Mouse (Mus musculus) embryonic facial prominence, embryonic 13.5 days (tissue): Measurements from ENCODE around the gene Ormdl1. TPM values are rescaled to one million over a fixed set of nuclear protein-coding genes. Genes with fewer than 3 reads are reported as not detected.
"Not testable (repeated sequence)": the region's sequence is repeated elsewhere in the genome, so short reads cannot be mapped to it uniquely, and the experiment has no call there.

Experiments used
- ATAC-seq: fragments of 200-750 bp; cut with Nextera tagmentation; 2 replicates; pipeline ENCODE4 v1.8.0; 2017; ENCODE audit warnings: low read depth; ENCODE audit not compliant: insufficient number of reproducible peaks, insufficient read depth, low FRiP score, low TSS enrichment
- H3K27ac ChIP-seq: fragments of 300-500 bp; sonication (generic); 2 replicates; pipeline ENCODE4 v1.5.1; 2015; ENCODE audit warnings: moderate library complexity, mild to moderate bottlenecking, inconsistent platforms
- H3K27me3 ChIP-seq: fragments of 300-500 bp; sonication (generic); 2 replicates; pipeline ENCODE4 v1.6.1; 2015; ENCODE audit warnings: mild to moderate bottlenecking, inconsistent platforms
- H3K36me3 ChIP-seq: fragments of 300-500 bp; sonication (generic); 2 replicates; pipeline ENCODE4 v1.6.1; 2015; ENCODE audit warnings: mild to moderate bottlenecking, inconsistent platforms
- H3K4me1 ChIP-seq: fragments of 300-500 bp; sonication (generic); 2 replicates; pipeline ENCODE4 v1.6.1; 2015; ENCODE audit warnings: inconsistent platforms
- H3K4me2 ChIP-seq: fragments of 300-500 bp; sonication (generic); 2 replicates; pipeline ENCODE4 v1.6.1; 2015; ENCODE audit warnings: moderate library complexity, mild to moderate bottlenecking, inconsistent platforms
- H3K4me3 ChIP-seq: fragments of 300-500 bp; sonication (generic); 2 replicates; pipeline ENCODE4 v1.5.1; 2015; ENCODE audit warnings: mild to moderate bottlenecking, inconsistent platforms
- H3K9ac ChIP-seq: fragments of 300-500 bp; sonication (generic); 2 replicates; pipeline ENCODE4 v1.6.1; 2015; ENCODE audit warnings: mild to moderate bottlenecking, inconsistent platforms
- H3K9me3 ChIP-seq: fragments of 300-500 bp; sonication (generic); 2 replicates; pipeline ENCODE4 v1.6.1; 2016; ENCODE audit warnings: inconsistent platforms
- WGBS: fragments of 180-500 bp; shearing (Covaris S2); methylation state at CpG from one replicate; pipeline ENCODE4 v1.1.7; 2015; ENCODE audit warnings: mixed read lengths; 5-methylcytosine and 5-hydroxymethylcytosine counted together
- polyA plus RNA-seq: library from polyadenylated mRNA; unstranded; fragments of >200 nt; fragmentation: Nextera tagmentation; extraction: Ambion mirVana; gene quantifications from 2 replicates; pipeline ENCODE4 v1.2.1, GENCODE M21; 2015

The Ormdl1 gene
- 36.3 and 37.0 TPM in 2 replicates for polyA plus RNA-seq

DNA sequence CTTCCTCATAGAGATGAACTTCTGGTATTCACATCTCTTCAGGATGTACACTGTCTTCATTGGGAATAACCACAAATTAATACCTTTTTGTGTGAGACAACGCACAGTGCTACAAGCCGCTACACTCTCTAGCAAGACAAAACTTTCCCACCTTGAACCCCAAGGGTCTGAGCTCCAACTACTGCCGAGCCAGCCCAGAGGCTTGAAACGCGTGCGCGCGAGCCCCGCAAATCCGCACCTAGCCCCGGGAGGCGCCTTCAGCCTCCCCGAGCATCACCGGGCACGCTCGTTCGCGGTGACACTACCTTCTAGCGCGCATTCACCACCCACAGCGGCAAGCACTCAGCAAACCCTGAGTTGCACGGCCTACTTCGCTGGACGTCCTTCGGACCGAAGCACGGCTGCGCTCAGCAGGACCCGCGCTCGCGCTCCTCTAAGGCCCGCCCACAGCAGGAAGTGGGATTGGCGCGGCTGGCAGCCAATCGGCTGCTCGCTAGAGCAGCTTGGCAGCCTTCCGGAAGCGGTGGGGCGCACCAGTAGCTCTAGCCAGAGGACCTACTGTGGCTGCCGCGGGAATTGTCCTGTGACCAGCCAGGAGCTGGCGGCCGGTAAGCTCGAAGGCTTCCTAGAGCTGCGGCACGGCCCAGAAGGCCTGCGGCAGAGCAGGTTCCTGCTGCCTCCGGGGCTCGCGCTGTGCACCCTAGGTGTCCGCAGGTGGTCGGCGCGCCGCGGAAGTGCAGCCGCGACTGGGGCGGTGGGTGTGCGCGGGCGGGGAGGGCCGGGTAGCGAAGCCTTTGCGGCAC is at the start of gene Ormdl1, which contains the start of the genes Pms1 and Gm28778:
TSS of gene Ormdl1 (plus strand) at position 515 of the 803 bp plus-strand sequence.
TSS of gene Pms1 (minus strand) at position 438 of the 803 bp plus-strand sequence.
TSS of gene Gm28778 (plus strand) at position 531 of the 803 bp plus-strand sequence.
- H3K9ac ChIP-seq, result peak within 1 kb of the TSS; percentile 87
- H3K4me2 ChIP-seq, result peak within 1 kb of the TSS; percentile 70
- no peaks in the 10 kb centered on the region for H3K9me3 ChIP-seq
- H3K4me1 ChIP-seq, result peaks cover 6% of the 10 kb centered on the region; the same call in 1 of the 2 replicates
- under 1% methylated on average over 65 of the region's 66 CpGs for WGBS
- H3K4me3 ChIP-seq, result peak within 1 kb of the TSS; percentile 88
- H3K27me3 ChIP-seq, result no peaks in the 10 kb centered on the region
- ATAC-seq, result peak; percentile 100
- H3K27ac ChIP-seq, result peak within 1 kb of the TSS; percentile 83
- H3K36me3 ChIP-seq, result no peaks in the 10 kb centered on the region

DNA sequence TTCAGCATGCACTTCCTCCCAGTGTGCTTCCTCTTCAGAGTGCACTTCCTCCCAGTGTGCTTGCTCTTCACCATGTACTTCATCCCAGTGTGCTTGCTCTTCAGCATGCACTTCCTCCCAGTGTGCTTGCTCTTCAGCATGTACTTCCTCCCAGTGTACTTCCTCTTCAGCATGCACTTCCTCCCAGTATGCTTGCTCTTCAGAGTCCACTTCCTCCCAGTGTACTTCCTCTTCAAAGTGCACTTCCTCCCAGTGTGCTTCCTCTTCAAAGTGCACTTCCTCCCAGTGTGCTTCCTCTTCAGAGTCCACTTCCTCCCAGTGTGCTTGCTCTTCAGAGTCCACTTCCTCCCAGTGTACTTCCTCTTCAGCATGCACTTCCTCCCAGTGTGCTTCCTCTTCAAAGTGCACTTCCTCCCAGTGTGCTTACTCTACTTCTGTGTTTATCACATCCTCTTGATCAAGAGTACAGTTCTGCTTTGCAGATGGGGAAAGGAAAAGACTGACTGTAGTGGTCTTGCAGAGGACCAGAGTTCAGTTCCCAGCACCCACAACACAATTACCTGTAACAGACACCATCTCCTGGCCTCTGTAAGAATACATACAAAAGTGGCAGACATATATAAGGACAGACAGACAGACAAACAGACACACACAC is 31.8 kb upstream of the Ormdl1 start:
- H3K4me2 ChIP-seq, H3K27me3 ChIP-seq, H3K9me3 ChIP-seq, H3K9ac ChIP-seq, H3K27ac ChIP-seq, H3K4me1 ChIP-seq, H3K4me3 ChIP-seq, ATAC-seq: not testable (repeated sequence)
- peaks cover 15% of the 10 kb centered on the region for H3K36me3 ChIP-seq

- no peak overlapping the region for H3K27ac ChIP-seq
- no peak overlapping the region for H3K4me3 ChIP-seq
- H3K36me3 ChIP-seq, result peaks cover 10% of the 10 kb centered on the region
- H3K27me3 ChIP-seq, result no peaks in the 10 kb centered on the region
- ATAC-seq, result no peak
- no peak overlapping the region for H3K4me2 ChIP-seq
- 91% methylated on average over 3 of the region's 3 CpGs for WGBS
- no peaks in the 10 kb centered on the region for H3K4me1 ChIP-seq
- H3K9ac ChIP-seq, result no peak overlapping the region
- no peaks in the 10 kb centered on the region for H3K9me3 ChIP-seq
Observed at GRCm38 (mm10) chr1:53269901-53270300, 27.0 kb upstream of the Ormdl1 start.

GRCm38 (mm10) chr1:53272646-53273045 is 24.2 kb upstream of the Ormdl1 start:
- Histone ChIP-seq H3K4me2 (no peak overlapping the region), H3K27ac (no peak overlapping the region), H3K9me3 (no peaks in the 10 kb centered on the region), H3K4me3 (no peak overlapping the region), H3K27me3 (no peaks in the 10 kb centered on the region), H3K9ac (no peak overlapping the region), H3K36me3 (0 out of 2 replicates have a peak, but pooled peaks cover 2% of the 10 kb centered on the region), H3K4me1 (no peaks in the 10 kb centered on the region)
- ATAC-seq, result no peak

- Histone ChIP-seq H3K4me3 (no peak overlapping the region), H3K4me1 (no peaks in the 10 kb centered on the region; the same call in 1 of the 2 replicates), H3K27me3 (no peaks in the 10 kb centered on the region), H3K27ac (no peak overlapping the region), H3K36me3 (0 out of 2 replicates have a peak, but pooled peaks cover 4% of the 10 kb centered on the region), H3K9ac (no peak overlapping the region), H3K4me2 (no peak overlapping the region), H3K9me3 (no peaks in the 10 kb centered on the region)
- WGBS, result 79% methylated on average over 3 of the region's 3 CpGs
- no peak for ATAC-seq
Observed at GRCm38 (mm10) chr1:53291197-53291596, 5.7 kb upstream of the Ormdl1 start.

GRCm38 (mm10) chr1:53300506-53300905 is 3.6 kb downstream of the Ormdl1 start:
- Histone ChIP-seq H3K27ac (no peak overlapping the region), H3K9ac (no peak overlapping the region), H3K27me3 (no peaks in the 10 kb centered on the region), H3K9me3 (no peaks in the 10 kb centered on the region), H3K4me1 (peaks cover 6% of the 10 kb centered on the region; the same call in 1 of the 2 replicates), H3K36me3 (no peaks in the 10 kb centered on the region), H3K4me2 (no peak overlapping the region), H3K4me3 (no peak overlapping the region)
- WGBS, result 75% methylated on average over 4 of the region's 4 CpGs
- no peak for ATAC-seq

DNA sequence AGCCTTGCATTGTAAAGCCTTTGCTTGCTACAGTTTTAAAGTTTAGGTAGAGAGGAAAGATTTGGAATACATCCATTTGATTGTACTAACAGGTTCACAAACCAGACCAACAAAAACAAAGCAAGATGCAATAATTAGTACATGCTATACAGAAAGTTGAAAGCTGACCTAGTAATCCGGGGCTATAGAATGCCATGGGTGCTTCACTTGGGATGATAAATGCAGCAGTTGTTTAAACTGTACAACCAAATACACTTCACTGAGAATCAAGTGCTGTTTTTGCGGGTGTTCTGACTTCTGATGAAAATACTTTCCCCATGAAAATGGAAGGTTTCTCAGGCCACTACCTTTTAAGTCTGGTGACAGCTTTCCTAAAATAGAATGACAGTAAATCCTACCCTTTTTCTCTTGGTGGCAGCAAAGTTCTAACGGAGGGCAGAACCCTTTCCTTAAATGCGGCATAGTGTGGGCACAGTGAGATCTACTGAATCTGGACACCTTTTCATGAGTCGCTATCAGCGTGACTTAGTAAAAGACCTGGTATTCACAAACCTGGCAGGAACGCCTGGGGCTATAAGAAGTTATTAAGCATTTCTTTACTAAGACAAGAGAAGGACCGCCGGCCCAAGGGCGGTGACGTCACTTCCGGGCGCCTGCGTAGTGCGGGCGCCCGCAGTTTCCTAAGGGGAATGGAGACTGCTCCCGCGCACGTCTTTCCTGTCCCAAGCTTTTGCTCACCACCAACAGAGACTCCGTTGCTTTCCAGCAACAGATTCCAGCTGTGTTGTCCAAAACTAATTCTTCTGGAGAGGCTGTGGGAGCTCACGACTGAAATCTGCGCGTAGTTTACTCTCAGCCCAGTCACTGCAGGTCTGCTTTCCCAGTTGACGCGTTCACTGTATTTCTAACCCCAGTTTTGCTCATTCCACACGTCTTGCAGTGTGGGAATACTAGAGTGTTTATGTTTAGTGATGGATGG is 16.4 kb downstream of the Ormdl1 start, which contains the start of gene Osgepl1:
TSS of gene Osgepl1 (plus strand) at position 636 of the 979 bp plus-strand sequence.
- peak; percentile 86 for ATAC-seq
- H3K9me3 ChIP-seq, result no peaks in the 10 kb centered on the region
- H3K4me1 ChIP-seq, result 0 out of 2 replicates have a peak, but pooled peaks cover 4% of the 10 kb centered on the region
- 3% methylated on average over 27 of the region's 27 CpGs for WGBS
- peak within 1 kb of the TSS; percentile 81 for H3K9ac ChIP-seq
- H3K4me2 ChIP-seq, result peak within 1 kb of the TSS; percentile 63
- H3K4me3 ChIP-seq, result peak within 1 kb of the TSS; percentile 66
- H3K36me3 ChIP-seq, result peaks cover 16% of the 10 kb centered on the region; the same call in 1 of the 2 replicates
- peak within 1 kb of the TSS; percentile 90 for H3K27ac ChIP-seq
- no peaks in the 10 kb centered on the region for H3K27me3 ChIP-seq

DNA sequence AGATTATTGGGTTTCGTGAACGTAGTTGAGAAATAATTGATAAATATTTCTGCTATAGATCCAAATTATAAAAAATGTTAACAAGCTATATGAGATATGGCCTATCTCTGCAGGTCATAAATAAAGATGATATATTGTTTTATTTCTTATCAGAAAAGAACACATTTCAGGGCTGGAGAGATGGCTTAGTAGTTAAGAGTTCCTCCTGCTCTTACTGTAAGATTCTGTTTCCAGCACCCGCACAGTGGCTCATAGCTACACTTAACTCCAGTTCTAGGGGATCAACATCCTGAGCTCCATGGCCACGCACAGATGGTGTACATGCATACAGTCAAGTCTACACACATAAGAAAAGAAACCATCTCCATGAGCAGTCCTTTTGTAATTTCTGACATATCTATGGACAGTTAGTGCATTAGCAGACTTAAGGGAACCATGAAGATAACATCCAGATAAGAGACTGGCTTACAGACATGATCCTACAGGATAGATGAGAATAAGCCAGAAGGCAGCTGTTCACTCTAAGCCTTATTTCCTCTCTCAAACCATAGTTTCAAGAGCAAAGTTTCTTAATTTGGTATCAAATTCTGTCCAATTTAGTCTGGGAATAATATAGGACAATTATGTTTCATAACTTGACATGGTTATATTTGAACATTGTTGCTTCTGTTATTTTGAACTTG is 24.9 kb downstream of the Ormdl1 start:
- Histone ChIP-seq H3K4me2 (no peak overlapping the region), H3K4me3 (no peak overlapping the region), H3K9me3 (no peaks in the 10 kb centered on the region), H3K27ac (no peak overlapping the region), H3K4me1 (no peaks in the 10 kb centered on the region), H3K9ac (no peak overlapping the region), H3K27me3 (no peaks in the 10 kb centered on the region), H3K36me3 (peaks cover 33% of the 10 kb centered on the region)
- 93% methylated on average over 4 of the region's 4 CpGs for WGBS
- ATAC-seq, result no peak

GRCm38 (mm10) chr1:53323254-53323653 is 26.4 kb downstream of the Ormdl1 start:
- H3K4me2 ChIP-seq, result no peak overlapping the region
- H3K9me3 ChIP-seq, result no peaks in the 10 kb centered on the region
- 91% methylated on average over 5 of the region's 5 CpGs for WGBS
- H3K4me3 ChIP-seq, result no peak overlapping the region
- no peaks in the 10 kb centered on the region for H3K4me1 ChIP-seq
- no peak overlapping the region for H3K27ac ChIP-seq
- no peaks in the 10 kb centered on the region for H3K27me3 ChIP-seq
- peaks cover 20% of the 10 kb centered on the region for H3K36me3 ChIP-seq
- no peak overlapping the region for H3K9ac ChIP-seq
- no peak for ATAC-seq

GRCm38 (mm10) chr1:53324277-53324676 is 27.4 kb downstream of the Ormdl1 start:
- no peak for ATAC-seq
- H3K36me3 ChIP-seq, result peaks cover 16% of the 10 kb centered on the region
- H3K9me3 ChIP-seq, result no peaks in the 10 kb centered on the region
- H3K27me3 ChIP-seq, result no peaks in the 10 kb centered on the region
- H3K27ac ChIP-seq, result no peak overlapping the region
- H3K4me3 ChIP-seq, result no peak overlapping the region
- WGBS, result 96% methylated on average over 1 of the region's 1 CpGs
- H3K4me2 ChIP-seq, result no peak overlapping the region
- H3K9ac ChIP-seq, result no peak overlapping the region
- H3K4me1 ChIP-seq, result no peaks in the 10 kb centered on the region
